In genomic region chr12:3663386-3663785, GRCm38 (mm10) we compare ENCODE assay signal across 9 mouse cellular contexts.
"Had no signal": no experiment of that assay in that cellular context is flagged by ENCODE, and none has a peak within 500 bp of the region (broad histone marks: within the 10 kb centered on the region; RNA-seq: fewer than 3 reads in every experiment).

No protein-coding gene starts in this region.

- H3K4me2 ChIP-seq: liver, embryonic 13.5 days; midbrain, embryonic 13.5 days; stomach, embryonic 15.5 days had no signal

- H3K36me3 ChIP-seq: liver, embryonic 13.5 days; midbrain, embryonic 13.5 days; stomach, embryonic 15.5 days had no signal

- H3K27me3 ChIP-seq: liver, embryonic 13.5 days; midbrain, embryonic 13.5 days; stomach, embryonic 15.5 days had no signal

- H3K9ac ChIP-seq: liver, embryonic 13.5 days; liver, postnatal 0 days; midbrain, embryonic 13.5 days; stomach, embryonic 15.5 days had no signal

- H3K4me3 ChIP-seq: left cerebral cortex, adult 2 months; limb, embryonic 10.5 days; liver, embryonic 13.5 days; midbrain, embryonic 13.5 days; stomach, embryonic 15.5 days had no signal

- H3K4me1 ChIP-seq: limb, embryonic 10.5 days; liver, embryonic 13.5 days; stomach, embryonic 15.5 days had no signal

- DNase-seq: liver, embryonic 13.5 days; liver, postnatal 0 days; right cerebral cortex, postnatal 14 days; thymus, adult 2 months; thymus, postnatal 25 days had no signal

- H3K27ac ChIP-seq: limb, embryonic 10.5 days; liver, embryonic 13.5 days; midbrain, embryonic 13.5 days; stomach, embryonic 15.5 days had no signal

- ATAC-seq: liver, postnatal 0 days; midbrain, embryonic 13.5 days had no signal

- H3K9me3 ChIP-seq: limb, embryonic 10.5 days; liver, embryonic 13.5 days; midbrain, embryonic 13.5 days; stomach, embryonic 15.5 days had no signal
